Mouse (Mus musculus): ENCODE data around the gene Rpl36a. TPM values are rescaled to one million over a fixed set of nuclear protein-coding genes. Genes with fewer than 3 reads are reported as not detected.
"Not testable (repeated sequence)": the region's sequence is repeated elsewhere in the genome, so short reads cannot be mapped to it uniquely, and the experiment has no call there.

The Rpl36a gene
- 100 to 1,000 TPM in 1 of 2 experiments, 10 to 100 TPM in 1; 87.8 to 120 TPM for total RNA-seq (2021)
- long read RNA-seq, experiment 1, transcript Rpl36a-201 (5 exons, 483 nt): major isoform, 206 of 218 reads
- long read RNA-seq, experiment 1, partial matches to known transcripts: 2 of 218 reads
- long read RNA-seq, experiment 1, other reads (novel, unspliced or antisense): 4 of 218 reads
- long read RNA-seq, experiment 2, transcript Rpl36a-201 (5 exons, 483 nt): major isoform, 114 of 126 reads
- long read RNA-seq, experiment 2, transcript Rpl36a-206 (4 exons, 812 nt): minor isoform, 8 of 126 reads
- long read RNA-seq, experiment 2, partial matches to known transcripts: 1 of 126 reads
- long read RNA-seq, experiment 2, other reads (novel, unspliced or antisense): 1 of 126 reads

GRCm38 (mm10) chrX:134585103-134586002 lies at the start of gene Rpl36a:
Gene Rpl36a, plus strand, starts transcription at chrX:134585654.
- peak; percentile 84 for DNase-seq

GRCm38 (mm10) chrX:134539795-134540194 lies 45.7 kb upstream of the Rpl36a start:
- not testable (repeated sequence) for DNase-seq

GRCm38 (mm10) chrX:134540414-134541135 lies 44.9 kb upstream of the Rpl36a start:
- no peak for DNase-seq

- peak; percentile 54 for DNase-seq
These were observed 44.1 kb upstream of the Rpl36a start, which contains the start of gene Timm8a1 for GRCm38 (mm10) chrX:134541145-134541954. Gene Timm8a1, minus strand, starts transcription at chrX:134541865.

- DNase-seq: no peak
These were observed 43.5 kb upstream of the Rpl36a start for GRCm38 (mm10) chrX:134541955-134542308.

- no peak for DNase-seq
These were observed 38.1 kb upstream of the Rpl36a start for GRCm38 (mm10) chrX:134547330-134547729.

GRCm38 (mm10) chrX:134550903-134551302 lies 34.6 kb upstream of the Rpl36a start:
- DNase-seq: no peak

- DNase-seq: no peak
These were observed 32.1 kb upstream of the Rpl36a start for GRCm38 (mm10) chrX:134553326-134553725.

- no peak for DNase-seq
These were observed 31.0 kb upstream of the Rpl36a start for GRCm38 (mm10) chrX:134554425-134554824.

- DNase-seq: no peak
These were observed 21.1 kb upstream of the Rpl36a start for GRCm38 (mm10) chrX:134564326-134564725.

- no peak for DNase-seq
These were observed 18.8 kb upstream of the Rpl36a start for GRCm38 (mm10) chrX:134566536-134567222.

- DNase-seq: no peak
These were observed 7.6 kb upstream of the Rpl36a start for GRCm38 (mm10) chrX:134577896-134578295.

GRCm38 (mm10) chrX:134580528-134581305 lies 4.7 kb upstream of the Rpl36a start:
- no peak for DNase-seq

GRCm38 (mm10) chrX:134582270-134582669 lies 3.2 kb upstream of the Rpl36a start:
- no peak for DNase-seq

- DNase-seq: no peak
These were observed 2.4 kb upstream of the Rpl36a start, which contains the start of gene Btk for GRCm38 (mm10) chrX:134582888-134583669. Gene Btk, minus strand, starts transcription at chrX:134583570.

- no peak for DNase-seq
These were observed 993 bp downstream of the Rpl36a start for GRCm38 (mm10) chrX:134586447-134586846.

GRCm38 (mm10) chrX:134588261-134588660 lies 2.8 kb downstream of the Rpl36a start:
- no peak for DNase-seq

- no peak for DNase-seq
These were observed 3.5 kb downstream of the Rpl36a start for GRCm38 (mm10) chrX:134588997-134589396.

GRCm38 (mm10) chrX:134589836-134590235 lies 4.4 kb downstream of the Rpl36a start:
- no peak for DNase-seq
